Mouse (Mus musculus) left cerebral cortex, postnatal 36 days (tissue): ENCODE data around the gene Ttc9b. TPM values are rescaled to one million over a fixed set of nuclear protein-coding genes. Genes with fewer than 3 reads are reported as not detected.
"Not testable (repeated sequence)": the region's sequence is repeated elsewhere in the genome, so short reads cannot be mapped to it uniquely, and the experiment has no call there.

Experiments
- DNase-seq, 2 experiments: peaks; one replicate each; pipeline ENCODE4 v3.0.0; 2021 to 2022; ENCODE audit warnings: low spot score in 2 of 2, mixed read lengths in 1 of 2
- intact Hi-C: fragments of 180-260 bp; cut with DNase I; formaldehyde crosslinking; loops from one replicate; pipeline ENCODE4 v1.15.1; 2025
- total RNA-seq, 2 experiments: library from RNA; stranded (reverse); gene quantifications; 2 replicates each; pipeline ENCODE4 v1.2.3; 2021

Gene Ttc9b
- total RNA-seq, 2 experiments from 2014 or later, result 113 to 155 TPM

DNA sequence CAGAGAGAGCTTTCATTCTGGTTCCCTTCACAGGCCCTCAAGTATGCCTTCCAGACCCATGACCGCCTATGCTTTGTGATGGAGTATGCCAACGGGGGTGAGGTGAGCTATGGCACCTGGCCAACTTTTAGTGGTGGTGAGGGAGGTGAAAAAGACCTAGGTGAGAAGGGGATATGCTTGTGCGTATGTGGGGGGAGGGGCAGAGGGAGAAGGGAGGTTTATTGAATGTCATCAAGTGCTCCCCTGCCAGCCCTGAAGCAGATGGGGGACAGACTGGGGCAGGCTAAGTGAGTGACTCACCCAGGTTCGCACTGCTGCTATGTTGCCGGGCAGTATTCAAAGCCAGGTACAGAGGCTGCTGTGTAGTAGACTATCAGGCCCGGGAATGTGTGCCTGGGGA is 20.5 kb upstream of the Ttc9b start:
- intact Hi-C loops, result no loop called here

DNA sequence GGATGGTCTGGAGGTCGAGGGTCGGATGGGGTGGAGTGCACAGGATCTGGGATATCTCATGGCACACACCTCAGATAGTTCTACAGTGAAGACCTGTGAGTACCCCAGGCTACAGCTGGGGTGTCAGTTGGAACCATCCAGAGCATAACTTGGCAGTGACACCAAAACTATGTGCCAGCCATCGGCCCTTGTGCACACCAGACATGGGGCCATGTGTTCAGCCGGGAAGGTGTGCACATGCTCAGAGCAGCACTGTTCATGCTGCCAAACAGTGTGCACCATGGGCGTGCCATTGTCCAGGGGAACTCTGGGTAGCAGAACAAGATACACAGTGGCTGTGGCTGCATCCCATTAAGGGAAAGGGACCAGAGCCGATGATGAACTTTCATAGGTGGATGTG is 19.0 kb upstream of the Ttc9b start:
- intact Hi-C loops, result no loop called here
- no peak for DNase-seq

More for the DNA sequence above, 20.5 kb upstream of the Ttc9b start:
- DNase-seq, result no peak

DNA sequence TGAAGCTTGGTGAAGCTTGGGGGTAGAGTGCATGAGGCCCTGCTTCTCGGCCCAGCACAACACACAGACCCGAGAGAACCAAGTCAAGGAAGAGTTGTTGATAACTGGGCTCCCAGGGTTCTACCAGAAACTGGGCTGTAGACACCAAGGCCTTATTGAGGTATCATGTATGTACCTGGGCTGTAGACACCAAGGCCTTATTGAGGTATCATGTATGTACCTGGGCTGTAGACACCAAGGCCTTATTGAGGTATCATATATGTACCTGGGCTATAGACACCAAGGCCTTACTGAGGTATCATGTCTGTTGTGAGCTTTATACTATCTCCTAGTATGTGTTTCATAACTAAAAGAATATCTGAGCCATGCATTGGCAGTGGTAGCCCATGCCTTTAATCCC is 18.6 kb upstream of the Ttc9b start:
- intact Hi-C loops, result not testable (repeated sequence)

DNA sequence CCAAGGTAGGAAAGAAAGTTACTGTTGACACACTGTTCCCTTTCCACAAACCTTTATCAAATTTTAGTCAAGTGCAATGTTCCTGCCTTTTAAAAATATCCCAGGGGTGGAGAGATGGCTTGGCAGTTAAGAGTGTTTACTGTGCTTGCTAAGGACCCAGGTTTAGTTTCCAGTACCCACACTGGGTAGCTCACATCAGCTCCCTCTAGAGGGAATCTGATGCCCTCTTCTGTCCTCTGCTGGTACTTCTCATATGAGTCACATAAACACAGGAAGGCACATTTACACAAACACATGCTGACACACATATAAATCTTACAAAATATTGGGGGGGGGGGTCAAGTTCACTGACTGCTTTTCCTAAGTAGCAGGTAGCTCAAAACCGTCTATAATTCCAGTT is 9.2 kb upstream of the Ttc9b start:
- DNase-seq, result no peak
- intact Hi-C loops, result no loop called here

More for the DNA sequence above, 18.6 kb upstream of the Ttc9b start:
- DNase-seq, result not testable (repeated sequence)

DNA sequence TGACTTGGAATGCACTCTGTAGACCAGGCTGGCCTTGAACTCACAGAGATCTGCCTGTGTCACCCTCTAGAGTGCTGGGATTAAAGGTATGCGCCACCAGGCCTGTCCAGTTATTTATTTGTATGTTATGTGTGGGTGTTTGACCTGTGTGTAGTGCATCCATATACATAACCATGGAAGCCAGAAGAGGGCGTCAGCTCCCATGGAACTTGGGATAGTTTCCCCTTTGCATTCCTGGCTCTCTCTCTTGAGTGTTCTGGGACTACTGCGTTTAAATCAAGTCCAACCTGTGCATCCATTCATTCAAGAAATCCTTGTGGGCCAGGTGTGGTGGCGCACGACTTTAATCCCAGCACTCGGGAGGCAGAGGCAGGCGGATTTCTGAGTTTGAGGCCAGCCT is 7.2 kb upstream of the Ttc9b start:
- intact Hi-C loops, result no loop called here
- DNase-seq, result no peak

DNA sequence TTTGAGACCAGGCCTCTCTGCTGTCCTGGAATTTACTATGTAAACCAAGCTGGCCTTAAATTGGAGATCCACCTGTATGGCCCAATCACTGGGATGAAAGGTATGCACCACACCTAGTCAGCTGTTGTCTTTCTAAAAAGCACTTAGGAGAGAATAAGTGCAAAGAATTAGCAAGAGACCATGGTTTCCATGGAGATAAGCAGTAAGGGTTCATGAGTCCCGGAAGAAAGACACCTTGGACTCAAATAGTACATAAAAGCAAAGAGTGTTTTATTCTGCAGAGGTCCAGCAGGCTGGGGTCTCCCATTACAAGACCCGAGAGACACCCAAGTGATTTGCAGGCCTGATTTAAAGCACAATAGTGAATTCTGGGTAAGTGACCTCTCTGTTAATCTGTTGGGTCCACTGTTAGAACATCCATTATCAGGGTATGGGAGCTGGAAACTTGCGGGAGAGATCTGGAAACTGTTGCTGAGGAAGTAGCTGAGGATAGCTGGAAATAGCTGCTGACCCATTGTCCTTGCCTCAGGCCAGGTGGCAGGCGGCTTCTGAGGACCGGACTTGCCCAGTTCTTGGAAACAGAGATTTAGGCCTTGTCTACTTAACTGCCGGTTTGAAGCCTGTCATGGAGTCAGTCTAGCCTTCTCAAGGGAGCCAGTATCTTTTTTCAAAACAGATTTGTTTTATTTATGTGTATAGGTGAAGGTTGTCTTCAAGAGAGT is 6.3 kb upstream of the Ttc9b start:
- intact Hi-C loops, result no loop called here
- DNase-seq, result no peak

DNA sequence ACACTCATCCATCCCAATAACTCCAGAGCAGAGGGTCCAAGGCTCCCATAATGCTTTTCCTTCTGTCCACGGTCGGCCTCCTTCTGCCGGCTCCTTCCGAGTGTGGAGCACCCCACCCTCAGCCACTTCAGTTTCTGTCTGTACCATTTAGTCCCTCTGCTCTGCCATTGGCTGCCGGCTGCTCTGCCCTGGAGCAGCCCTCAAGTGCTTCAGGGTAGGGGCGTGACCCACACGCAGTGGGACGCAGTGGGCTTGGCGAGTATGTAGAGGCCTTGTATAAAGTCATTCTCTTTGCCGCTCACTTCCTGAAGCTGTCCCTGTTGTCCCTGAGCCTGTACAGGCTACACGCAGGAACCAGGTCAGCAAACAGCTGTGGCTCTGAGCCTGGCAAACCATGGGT is 4.0 kb upstream of the Ttc9b start:
- intact Hi-C loops, result loop anchor here (5.0 kb wide), 2 partner anchors 72 to 518 kb away; partner anchors contain the start of gene Fbl
- DNase-seq, result no peak

DNA sequence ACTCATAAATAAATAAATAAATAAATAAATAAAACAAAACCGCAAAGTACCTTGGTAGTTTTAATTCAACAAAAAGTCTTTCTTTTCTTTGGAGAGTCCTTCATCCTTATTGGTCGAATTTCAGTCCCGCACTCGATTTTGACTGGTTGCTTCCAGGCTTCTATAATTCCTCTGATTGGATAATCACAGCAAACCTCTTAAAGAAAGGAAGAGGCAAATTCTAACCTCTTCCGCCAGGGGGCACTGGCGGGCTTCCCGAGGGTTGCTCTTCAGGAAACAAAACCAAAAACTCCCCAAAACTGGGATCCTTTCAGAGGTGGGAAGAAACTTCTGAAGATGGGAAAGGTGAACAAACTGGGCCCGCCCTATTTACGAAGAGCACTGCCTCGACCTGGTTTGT is 2.8 kb upstream of the Ttc9b start:
- intact Hi-C loops, result loop anchor here (1.0 to 5.0 kb wide), 3 partner anchors 34 to 516 kb away; partner anchors contain the start of gene Fbl
- peak; percentile 72 for DNase-seq

DNA sequence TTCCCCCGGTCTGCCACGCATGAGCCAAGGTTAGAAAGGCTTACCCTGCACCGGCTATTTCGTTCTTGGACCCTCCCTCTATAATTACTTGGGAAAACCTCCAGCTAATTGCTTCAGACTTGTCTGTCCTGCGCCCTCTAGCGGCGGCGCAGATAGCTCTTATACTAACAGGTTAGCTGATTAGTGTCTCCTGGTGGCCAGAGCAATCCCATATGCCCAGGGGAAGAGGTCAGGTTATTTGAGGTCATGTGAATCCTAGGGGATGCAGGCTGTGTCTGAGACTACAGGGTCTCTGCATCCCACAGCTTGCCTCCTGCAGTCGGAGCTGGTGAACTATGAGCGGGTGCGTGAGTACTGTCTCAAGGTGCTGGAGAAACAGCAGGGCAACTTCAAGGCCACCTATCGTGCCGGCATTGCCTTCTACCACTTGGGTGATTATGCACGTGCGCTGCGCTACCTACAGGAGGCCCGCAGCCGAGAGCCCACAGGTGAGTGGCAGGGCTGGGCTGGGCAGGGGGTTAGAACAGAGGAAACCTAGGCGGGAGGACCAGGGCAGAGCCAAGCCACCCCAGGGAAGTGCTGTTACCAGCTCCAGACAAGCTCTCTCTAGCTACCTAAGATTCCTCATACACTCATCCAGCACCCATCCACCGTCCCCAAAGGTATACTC is 1.0 kb downstream of the Ttc9b start:
- peak; percentile 66 to 73 for DNase-seq
- intact Hi-C loops, result loop anchor here (5.0 kb wide), 2 partner anchors 77 to 513 kb away; partner anchors contain the start of gene Fbl

DNA sequence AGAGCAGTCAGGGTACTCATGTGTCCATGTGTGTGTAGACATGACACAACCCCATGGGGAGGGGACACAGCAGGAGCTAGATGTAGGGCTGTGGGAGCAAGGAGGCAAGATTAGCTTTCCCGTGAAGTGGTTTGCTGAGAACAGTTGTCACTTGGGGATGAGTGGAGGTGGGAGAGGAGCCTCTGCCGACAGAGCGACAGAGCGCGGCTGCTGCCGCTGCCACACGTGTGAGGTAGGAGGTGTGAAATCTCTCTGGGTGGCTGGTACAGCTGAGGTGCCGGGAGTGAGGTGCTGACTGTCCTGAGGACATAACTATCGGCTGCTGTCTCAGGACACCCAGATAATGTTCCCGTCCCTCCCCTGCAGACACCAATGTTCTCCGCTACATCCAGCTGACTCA is 1.8 kb downstream of the Ttc9b start:
- intact Hi-C loops, result no loop called here
- DNase-seq, result peak; percentile 66 to 71

DNA sequence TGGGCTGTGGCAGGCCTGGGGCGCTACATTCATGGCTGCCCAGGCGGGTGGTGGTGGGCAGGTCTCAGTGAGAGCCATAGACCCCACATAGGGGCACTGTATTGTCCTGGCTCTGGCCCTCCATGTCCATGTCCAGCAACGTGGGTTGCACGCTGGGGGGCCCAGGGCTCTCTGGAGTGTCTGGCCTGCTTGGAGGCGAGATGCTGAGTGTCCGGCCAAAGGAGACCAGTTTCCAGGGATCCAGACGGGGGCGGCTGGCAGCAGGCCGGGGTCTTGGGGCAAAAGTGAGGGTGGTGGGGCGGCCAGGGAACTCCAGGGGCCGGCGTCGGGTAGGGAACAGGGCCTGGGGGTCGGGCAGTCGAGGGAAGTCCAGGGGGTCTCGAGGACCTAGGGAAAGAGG is 2.9 kb downstream of the Ttc9b start:
- no peak for DNase-seq

DNA sequence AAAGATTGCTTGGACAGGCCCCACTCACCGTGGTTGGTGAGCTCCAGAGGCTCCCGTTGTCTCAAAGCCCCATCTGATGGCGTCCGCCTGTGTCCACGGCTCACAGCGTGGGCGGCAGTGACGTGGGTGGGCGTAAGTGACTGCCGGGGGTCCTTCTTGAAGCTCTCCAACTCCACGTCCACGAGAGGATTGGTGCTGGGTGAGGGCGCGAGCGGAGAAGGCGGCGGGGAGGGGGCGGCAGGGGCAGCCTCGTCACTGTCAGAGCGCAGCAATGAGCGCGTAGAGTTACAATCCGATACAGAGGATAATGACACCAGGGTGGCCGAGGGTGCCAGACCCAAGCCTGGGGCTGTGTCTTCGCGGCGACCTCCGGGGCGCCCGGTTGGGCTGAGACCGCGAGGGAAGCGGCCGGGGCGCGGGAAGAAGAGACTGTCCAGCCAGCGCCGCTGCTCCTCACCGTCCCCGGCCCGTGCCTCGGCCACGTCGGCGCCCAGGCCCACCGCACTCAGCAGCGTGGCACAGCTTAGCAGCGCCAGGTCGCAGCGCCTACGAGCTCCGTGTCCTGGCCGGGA is 4.2 kb downstream of the Ttc9b start:
- intact Hi-C loops, result no loop called here
- peak in 1 of 2 experiments; percentile 58 for DNase-seq

More for the DNA sequence above, 2.9 kb downstream of the Ttc9b start:
- intact Hi-C loops, result no loop called here

DNA sequence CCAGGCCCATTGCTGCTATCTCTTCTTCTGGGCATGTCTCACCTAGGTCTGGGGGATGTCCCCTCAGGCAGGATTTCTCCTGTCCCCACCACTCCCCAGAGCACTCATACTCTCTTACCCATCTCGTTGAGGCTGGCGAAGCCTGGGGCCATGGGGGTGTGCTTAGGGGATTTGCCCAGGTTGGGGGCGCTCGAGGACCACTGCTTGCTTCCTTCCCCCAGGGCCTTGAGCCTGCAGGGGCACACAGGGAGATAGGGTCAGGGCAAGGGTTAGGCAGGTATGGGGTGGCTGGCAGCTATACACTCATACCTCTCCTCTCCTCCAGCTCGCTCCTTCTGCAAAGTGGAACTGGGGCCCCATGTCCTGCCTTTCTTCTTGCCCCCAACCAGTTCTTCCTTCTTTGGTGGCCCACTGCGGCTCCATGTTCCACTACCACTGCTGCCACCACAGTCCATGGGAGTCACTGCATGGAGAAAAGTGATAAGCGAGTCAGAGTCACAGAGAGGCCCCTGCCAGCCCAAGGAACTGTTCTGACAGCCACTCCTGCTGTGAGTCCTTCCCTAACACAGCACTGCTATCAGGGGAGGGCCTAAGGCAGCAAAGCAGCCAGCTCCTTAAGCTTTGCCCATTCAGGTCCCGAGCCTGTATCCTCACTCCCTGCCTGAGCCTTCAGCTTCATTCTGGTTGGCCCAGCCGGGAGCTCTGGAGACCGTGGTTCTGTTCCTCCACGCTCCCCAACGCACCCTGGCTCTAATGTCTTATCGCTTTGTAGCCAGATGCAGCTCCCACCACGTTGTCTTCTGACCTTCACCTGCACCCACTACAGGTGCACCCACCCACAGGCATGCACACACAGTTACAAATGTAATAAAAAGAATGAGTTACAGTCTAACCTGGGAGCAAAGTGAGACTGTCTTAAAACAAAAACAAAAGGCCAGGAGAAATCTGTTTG is 5.3 kb downstream of the Ttc9b start:
- DNase-seq, result peak in 1 of 2 experiments; percentile 39
- intact Hi-C loops, result no loop called here

DNA sequence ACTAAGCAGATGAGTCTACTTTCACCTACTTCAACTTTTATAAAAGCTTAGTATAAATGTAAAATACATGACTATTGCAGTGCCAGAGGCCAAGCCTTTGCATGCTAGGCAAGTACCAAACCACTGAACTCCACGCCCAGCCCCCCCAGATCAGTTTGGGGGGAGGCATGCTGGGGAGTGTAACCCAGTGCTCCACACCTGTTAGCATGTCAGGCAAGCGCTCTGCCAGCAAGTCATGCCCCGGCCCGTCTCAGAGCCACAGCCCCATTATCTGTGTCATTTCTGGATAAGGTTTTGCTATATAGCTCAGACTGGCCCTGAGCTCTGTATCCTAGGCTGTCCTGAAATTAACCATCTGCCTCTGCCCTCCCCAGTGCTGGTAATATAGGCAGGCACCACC is 8.3 kb downstream of the Ttc9b start:
- intact Hi-C loops, result no loop called here
- no peak for DNase-seq

DNA sequence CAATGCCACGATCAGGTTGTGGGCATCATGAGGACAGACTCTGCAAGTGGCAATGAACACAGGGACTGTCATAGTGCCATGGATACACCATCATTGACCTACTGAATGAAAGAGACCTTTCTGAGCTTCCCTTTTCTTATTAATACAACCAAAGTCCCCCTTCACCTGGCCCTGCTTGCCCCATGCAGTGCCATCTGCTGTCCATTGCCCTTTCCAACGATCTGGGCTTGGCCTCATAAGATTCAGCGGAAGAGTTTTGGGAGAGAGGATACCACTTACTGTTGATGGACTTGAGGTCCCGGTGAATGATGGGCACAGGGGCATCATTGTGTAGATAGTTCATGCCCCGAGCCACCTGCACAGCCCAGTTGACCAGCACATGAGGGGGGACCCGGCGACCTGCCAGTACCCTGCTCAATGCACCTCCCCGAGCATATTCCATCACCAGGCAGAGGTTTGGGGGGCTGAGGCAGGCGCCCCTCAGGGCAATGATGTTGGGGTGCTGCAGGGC is 19.4 kb downstream of the Ttc9b start:
- no peak for DNase-seq
- intact Hi-C loops, result no loop called here

DNA sequence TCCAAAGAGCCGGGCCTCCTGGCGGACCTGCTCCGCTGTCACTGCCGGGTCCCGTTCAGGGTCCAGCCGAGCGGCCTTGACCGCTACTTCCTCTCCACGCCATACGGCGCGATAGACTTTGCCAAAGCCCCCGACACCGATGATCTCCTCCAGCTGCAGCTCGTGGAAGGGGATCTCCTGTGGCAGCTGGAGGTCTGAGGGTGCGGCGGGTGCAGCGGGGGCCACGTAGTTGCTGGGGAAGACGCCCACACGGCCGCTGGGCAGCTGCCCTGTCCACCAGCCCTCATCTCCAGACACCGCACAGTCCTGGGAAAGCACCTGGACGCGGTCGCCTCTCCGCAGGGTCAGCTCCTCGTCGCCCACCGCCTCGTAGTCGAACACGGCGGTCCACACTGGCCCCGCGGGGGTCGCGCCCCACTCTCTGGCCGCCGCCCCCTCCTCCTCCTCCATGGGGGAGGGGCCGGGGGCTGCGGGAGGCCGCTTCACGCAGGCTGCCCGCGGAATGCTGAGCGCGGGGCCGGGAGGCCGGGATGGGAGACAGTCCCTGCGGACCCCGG is 19.9 kb downstream of the Ttc9b start:
- intact Hi-C loops, result no loop called here
- DNase-seq, result peak; percentile 26 to 46

DNA sequence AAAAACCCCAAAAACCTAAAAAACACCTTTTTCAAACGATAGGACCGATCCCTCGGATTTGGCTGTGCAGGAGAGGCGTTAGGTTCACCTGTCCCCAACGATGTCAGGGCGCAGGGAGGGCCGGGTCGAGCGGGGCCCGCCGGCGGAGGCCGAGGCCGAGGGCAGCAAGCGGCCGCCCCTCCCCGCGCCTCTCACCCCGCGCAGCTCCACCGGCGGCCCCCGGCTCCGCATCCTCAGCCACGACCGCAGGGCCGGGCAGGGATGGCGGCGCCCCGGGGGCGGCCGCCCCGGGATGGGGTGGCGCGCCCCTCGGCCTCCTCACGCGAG is 20.4 kb downstream of the Ttc9b start:
- intact Hi-C loops, result no loop called here
- DNase-seq, result no peak

DNA sequence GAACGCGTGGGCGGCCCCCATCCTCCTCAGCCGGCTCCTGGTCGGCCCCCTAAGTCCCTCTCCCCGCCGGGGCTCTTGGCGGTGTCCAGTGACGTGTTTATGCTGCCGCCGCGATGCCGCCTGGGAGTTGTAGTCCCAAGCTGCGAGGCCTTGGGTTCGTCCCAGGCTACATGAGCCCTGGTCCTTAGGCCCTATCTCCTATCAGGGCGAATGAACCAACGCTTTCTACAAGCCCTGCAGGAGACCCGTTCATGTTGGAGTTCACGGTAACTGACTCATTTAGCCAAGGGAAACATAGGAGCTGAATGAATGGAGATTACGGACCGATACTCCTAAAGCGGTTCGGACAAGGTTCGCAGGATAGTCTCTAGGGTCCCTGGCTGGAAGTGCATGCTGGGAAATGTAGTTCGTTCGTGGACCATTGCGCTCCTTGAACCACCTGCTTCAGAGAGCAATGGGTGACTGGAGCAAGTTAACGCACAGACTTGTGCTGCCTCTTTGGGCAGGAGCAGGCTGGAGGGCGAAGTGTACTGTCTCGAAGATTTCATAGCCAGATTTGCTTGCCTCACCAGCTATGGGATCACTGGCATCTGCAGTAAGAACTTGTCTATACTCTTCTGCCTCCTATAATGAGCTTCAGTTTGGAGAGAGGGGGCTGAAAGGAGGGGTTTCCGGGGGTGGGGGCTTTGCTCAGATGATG is 21.0 kb downstream of the Ttc9b start, which contains the start of gene Map3k10:
Gene Map3k10 (minus strand): TSS at position 77 of the 700 bp plus-strand sequence.
- peak; percentile 97 for DNase-seq
- intact Hi-C loops, result no loop called here

DNA sequence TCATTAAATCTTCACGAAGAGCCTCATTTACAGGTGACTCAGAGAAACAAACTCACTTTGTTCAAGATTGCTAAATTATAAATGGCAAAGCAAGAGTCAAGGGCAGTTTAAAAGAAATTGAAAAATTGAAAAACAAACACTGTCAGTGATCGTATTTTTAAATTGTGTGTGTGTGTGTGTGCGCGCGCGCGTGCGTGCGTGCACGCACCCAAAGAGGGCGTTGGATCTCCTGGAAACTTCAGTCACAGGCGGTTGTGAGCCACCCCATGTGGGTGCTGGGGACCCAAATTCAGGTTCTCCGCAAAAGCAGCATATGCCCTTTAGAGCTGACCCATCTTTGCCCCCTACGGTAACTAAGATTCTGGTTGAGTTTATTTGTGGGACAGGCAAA is 21.5 kb downstream of the Ttc9b start:
- DNase-seq, result no peak
- intact Hi-C loops, result no loop called here
